Mouse (Mus musculus) layer of hippocampus, postnatal 25 days (tissue): ENCODE measurements around the gene Gas1. TPM values are rescaled to one million over a fixed set of nuclear protein-coding genes. Genes with fewer than 3 reads are reported as not detected.

Source experiments
- DNase-seq, 2 experiments: peaks; one replicate each; pipeline ENCODE4 v3.0.0; 2022; ENCODE audit warnings: mixed read lengths in 2 of 2, low spot score in 1 of 2; ENCODE audit errors: extremely low spot score in 1 of 2
- total RNA-seq, 2 experiments: library from RNA; stranded (reverse); gene quantifications; 2 replicates each; pipeline ENCODE4 v1.2.3; 2021

Gas1 gene
- 10 to 100 TPM; 12.3 to 13.7 TPM for total RNA-seq

DNA sequence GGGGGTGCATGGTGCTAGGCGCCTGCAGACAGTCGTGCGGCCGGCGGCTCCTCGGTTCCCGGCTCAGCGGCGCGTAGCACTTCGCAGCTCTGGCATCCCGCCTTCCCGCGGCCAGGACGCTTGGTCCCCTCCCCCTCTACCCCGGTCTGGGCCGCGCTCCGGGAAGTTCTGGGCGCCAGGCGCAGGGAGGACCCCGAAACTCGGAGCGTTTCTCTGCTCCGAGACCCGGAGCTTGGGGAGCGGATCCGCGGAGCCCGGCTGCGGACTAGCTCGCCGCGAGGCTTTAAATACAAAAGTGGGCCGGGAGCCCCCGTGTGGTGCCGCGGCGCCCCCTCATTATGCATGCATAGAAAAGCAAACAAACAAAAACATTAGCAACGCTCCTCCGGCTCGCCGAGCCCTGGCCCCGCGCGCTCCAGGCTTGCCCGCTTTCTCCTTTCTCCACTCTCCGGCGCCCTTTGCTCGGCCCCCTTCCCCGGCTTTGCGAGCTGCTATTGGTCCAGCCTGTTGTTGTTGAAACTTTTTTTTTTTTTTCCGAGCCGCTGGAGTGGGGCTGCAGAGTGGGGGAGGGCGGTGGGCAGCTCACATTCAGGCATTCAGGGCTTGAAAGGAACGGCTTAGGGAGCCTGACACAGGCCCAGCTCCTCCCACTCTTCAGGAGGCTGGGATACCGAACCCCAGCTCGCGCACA is at the start of gene Gas1:
Gene Gas1, minus strand, starts transcription at position 260 of the 691 bp plus-strand sequence.
- peak; percentile 61 to 62 for DNase-seq

GRCm38 (mm10) chr13:60226251-60226836 is 49.2 kb upstream of the Gas1 start:
- no peak for DNase-seq

DNA sequence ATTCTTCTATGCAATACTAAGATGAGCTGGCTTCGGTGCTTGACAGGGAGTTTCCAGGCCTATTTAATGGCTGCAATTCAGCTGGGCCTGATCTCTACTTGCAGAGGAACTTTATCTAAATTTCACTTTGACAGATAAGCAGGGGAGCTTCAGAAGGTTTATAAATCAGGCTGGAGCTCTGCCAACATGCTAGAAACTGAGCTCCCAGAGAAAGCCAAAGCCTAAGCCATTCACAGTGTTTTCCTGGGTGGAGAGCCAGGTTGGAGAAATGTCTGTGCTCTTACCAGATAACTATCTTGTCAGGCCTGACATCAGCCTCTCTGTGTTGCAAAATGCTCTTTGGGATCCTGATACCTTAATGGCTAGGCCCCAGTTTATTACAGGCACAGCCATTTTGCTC is 48.6 kb upstream of the Gas1 start:
- DNase-seq, result no peak

DNA sequence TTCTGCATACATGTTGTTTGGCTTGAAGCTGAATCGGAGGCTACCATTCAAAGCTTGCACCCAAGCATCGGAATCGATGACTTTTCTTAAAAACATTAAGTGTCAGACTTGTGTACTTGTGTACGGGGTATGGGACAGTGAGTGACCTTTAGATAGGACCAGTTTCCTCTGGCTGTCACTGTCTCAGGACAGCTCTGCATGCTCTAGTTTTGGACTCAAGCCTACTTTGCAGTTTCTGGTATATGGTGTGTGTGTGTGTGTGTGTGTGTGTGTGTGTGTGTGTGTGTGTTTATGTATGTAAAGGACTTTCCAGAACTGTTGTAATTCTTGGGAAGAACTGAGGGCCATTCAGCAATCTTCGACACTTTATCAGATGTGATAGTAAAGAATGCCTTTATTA is 48.1 kb upstream of the Gas1 start:
- DNase-seq, result no peak

DNA sequence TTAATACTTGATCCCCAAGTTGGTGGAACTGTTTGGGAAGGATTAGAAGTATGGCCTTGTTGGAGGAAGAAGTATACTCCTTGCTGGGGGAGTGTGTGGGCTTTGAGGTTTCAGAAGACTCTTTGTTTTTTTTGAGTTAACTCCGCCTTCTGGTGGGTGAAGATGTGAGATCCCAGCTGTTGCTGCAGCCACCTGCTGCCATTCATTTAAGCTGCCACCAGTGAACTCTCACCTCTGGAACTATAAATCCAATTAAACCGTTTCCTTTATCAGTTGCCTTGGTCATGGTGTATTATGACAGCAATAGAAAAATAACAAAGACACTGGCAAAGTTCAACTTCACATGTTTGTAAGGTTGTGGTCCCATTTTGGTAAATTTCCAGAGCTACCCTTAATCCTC is 46.6 kb upstream of the Gas1 start:
- DNase-seq, result no peak

DNA sequence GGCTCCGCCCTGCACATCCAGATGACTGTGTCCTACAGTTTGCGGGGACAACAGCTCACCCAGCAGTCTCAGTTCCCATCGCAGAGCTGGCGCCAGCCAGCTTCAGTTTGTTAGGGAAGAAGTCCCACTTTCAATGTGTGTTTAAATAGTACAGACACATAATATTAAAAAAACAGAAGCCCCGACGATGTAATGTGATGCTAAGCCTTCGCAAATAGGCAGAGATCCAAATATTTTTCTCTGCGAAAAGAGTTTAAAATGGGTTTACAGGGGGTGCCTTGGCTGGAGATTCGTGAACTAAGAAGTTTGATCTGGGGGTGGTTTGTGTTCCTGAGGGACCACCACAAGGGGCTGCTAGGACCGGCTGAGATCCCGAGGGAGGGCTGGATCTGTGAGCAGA is 45.2 kb upstream of the Gas1 start:
- DNase-seq, result no peak

GRCm38 (mm10) chr13:60213896-60214295 is 36.7 kb upstream of the Gas1 start:
- no peak for DNase-seq

- no peak for DNase-seq
These were observed 30.0 kb upstream of the Gas1 start for GRCm38 (mm10) chr13:60207135-60207601.

DNA sequence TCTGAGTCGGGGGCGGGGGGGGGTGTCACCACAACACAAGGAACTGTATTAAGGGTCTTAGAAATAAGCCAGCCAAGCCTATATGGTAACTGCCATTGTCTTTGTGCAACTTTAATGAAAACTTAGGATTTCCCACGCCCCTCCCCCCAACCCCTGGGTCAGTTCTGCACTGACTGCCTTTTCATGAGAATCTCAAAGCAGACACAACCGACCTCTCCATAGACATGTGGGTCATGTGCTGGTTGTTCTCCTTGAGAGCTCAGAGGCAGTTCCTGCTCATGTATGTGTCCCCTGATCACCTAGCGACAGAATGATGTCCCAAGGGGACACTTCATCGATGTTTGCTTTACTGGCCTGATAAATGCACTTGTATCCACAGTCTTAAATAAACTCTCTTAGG is 27.6 kb upstream of the Gas1 start:
- no peak for DNase-seq

DNA sequence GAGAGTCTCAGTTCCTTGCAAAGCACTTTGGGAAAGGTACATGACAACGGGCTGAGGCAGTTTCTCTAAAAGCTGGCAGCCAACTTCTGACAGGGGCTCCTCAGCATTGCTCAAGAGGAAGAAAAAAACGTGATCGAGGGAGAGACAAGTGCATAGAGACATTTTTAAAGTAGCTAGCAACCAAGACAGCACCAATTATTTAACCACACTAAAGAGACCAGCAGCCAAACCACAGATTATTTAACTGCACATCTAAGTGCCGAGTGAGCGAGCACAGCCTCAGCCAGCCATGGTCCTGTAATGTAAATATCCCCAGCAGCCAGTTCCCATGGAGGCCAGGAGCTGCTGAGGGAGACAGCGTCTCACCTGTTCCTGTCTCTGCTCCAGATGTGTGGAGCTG is 16.1 kb upstream of the Gas1 start:
- DNase-seq, result no peak

- no peak for DNase-seq
These were observed 12.8 kb upstream of the Gas1 start for GRCm38 (mm10) chr13:60189923-60190322.

- no peak for DNase-seq
These were observed 11.8 kb upstream of the Gas1 start for GRCm38 (mm10) chr13:60188952-60189351.

GRCm38 (mm10) chr13:60187276-60187675 is 10.1 kb upstream of the Gas1 start:
- no peak for DNase-seq

DNA sequence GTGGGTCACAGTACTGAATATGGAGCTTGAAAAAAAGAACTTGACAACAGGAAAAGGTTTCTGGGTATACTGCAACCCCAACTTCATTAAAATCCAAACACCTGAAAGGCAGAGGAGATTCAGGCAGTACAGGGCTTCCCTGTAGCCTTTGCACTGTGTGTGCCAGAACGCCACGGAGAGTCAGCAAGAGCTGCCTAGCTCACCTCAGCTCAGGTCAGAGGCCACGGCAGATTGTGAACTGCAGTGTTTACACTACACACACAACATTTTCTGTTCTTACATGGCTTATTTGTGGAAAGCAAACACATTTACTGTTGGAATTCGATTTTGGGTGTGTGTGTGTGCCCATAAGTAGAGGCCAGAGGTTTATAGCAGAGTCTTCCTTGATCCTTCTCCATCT is 5.2 kb upstream of the Gas1 start:
- DNase-seq, result no peak

DNA sequence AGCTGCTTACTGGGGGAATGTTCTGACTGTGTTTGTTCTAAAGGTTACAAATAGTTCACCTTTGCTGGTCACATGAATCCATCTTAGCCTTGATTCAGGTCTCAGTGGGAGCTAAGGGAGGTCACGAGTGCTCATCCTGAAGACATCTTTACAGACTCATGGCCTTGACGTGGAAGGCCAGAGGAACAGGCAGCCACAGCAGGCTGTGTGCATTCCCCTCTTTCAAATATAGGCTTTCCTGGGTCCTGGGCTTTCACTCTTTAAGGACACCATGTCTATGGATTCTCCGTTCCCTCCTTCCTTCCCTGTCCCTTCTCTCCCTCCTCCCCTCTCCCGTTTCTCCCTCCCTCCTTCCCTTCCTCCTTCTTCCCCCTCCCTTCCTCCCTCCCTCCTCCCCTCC is 2.5 kb upstream of the Gas1 start:
- no peak for DNase-seq

DNA sequence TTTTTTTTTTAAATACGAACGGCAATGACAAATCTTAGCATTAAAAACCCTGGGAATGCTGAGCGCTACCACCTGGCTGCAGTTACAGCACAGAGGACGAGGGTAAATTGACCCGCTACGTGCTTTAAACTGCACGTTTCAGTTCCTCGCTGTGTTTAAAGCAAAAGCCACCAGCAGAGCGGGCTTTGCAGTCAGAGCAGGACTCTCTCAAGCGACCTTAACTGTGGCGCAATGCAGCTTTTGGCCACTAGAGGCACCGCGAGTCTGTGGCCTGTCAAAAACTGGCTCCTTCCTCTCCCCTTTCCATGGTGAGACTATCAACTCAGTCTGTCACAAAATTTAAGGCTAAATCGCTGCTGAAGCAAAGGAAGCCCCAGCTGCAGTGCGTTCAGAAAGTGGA is 1.3 kb upstream of the Gas1 start:
- DNase-seq, result peak; percentile 91 to 99

- peak in 1 of 2 experiments; percentile 40 for DNase-seq
These were observed 589 bp upstream of the Gas1 start for GRCm38 (mm10) chr13:60177797-60178110.

DNA sequence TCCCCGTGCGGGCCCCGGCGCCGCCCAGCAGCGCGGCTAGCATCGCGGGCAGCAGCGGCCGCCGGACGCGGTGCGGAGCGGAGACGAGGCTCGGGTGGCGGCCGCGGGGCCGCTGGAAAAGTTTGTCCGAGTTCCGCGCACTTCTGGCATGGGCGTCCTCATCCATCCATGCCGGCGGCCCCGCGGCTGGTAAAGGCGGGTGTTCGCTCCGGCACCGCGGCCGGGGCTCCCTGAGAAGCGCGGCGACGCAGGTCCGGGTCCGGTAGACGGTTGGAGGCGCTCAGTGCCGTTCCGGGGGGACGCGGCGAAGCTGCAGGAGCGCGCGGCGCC is 424 bp downstream of the Gas1 start:
- DNase-seq, result peak in 1 of 2 experiments; percentile 36

DNA sequence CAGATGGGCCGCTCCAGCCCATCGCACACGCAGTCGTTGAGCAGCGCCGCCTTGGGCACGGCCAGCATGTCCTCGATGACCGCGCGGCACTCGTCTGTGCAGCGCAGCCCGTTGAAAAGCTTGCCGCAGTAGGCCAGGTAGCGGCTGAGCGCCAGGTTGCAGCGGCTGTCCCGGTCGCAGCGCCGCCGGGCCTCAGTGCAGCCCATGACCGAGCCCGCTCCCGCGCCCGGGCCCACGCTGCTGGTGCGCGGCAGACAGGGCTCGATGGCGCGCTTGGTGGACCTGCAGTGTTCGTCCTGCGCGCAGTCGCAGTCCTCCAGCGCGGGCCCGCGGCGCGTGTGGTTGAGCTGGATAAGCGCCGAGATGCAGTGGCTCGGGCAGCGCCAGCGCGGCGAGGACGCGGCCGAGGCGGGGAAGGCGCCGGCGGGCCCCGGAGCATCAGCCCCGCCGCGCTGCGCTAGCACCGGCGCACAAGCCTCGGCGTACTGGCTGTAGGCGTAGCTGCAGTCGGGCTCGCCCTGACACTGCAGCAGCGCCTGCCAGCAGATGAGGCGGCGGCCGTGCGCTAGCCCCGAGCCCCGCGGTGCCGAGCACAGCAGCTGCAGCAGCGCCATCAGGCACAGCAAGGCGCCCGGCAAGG is 909 bp downstream of the Gas1 start:
- DNase-seq, result peak; percentile 44 to 54

GRCm38 (mm10) chr13:60175490-60176135 is 1.6 kb downstream of the Gas1 start:
- DNase-seq, result peak; percentile 12 to 24

DNA sequence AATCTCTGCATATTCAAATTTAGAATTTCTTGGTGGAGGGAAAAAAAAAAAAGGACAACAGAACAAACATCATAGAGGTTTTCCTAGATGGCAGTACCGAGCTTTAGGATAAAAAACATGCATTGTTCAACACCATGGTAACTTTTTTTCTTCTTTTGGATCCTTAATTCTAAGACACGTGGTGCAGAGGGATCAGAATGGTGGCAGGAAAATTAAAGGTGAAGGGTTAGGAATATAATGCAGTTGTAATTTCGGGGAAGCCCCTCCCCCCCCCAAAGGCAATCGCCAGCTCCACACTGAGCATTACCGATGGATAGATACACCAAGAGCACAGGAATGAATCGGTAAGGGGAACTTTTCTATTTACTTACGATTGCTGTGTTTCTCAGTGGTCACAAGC is 2.2 kb downstream of the Gas1 start:
- no peak for DNase-seq
